Mouse (Mus musculus) heart, embryonic 13.5 days (tissue): ENCODE results near the gene Sost. TPM values are rescaled to one million over a fixed set of nuclear protein-coding genes. Genes with fewer than 3 reads are reported as not detected.

Experiments
- ATAC-seq: fragments of 200-750 bp; cut with Nextera tagmentation; 2 replicates; pipeline ENCODE4 v1.8.0; 2017; ENCODE audit warnings: moderate TSS enrichment; ENCODE audit not compliant: insufficient number of reproducible peaks, low FRiP score, low TSS enrichment; ENCODE audit errors: extremely low read depth
- H3K27ac ChIP-seq: fragments of 300-500 bp; sonication (generic); replicated peaks from 2 replicates; pipeline ENCODE4 v1.5.1; 2015; ENCODE audit warnings: moderate library complexity, mild to moderate bottlenecking, inconsistent platforms
- H3K27me3 ChIP-seq: fragments of 300-500 bp; sonication (generic); replicated peaks from 2 replicates; pipeline ENCODE4 v1.6.1; 2015; ENCODE audit warnings: mild to moderate bottlenecking, inconsistent platforms
- H3K36me3 ChIP-seq: fragments of 300-500 bp; sonication (generic); 2 replicates; pipeline ENCODE4 v1.6.1; 2015; ENCODE audit warnings: mild to moderate bottlenecking, inconsistent platforms
- H3K4me1 ChIP-seq: fragments of 300-500 bp; sonication (generic); 2 replicates; pipeline ENCODE4 v1.6.1; 2015; ENCODE audit warnings: inconsistent platforms
- H3K4me2 ChIP-seq: fragments of 300-500 bp; sonication (generic); 2 replicates; pipeline ENCODE4 v1.6.1; 2015; ENCODE audit warnings: inconsistent platforms, mild to moderate bottlenecking, moderate library complexity
- H3K4me3 ChIP-seq: fragments of 300-500 bp; sonication (generic); 2 replicates; pipeline ENCODE4 v1.5.1; 2015; ENCODE audit warnings: moderate library complexity, mild to moderate bottlenecking, inconsistent platforms
- H3K9ac ChIP-seq: fragments of 300-500 bp; sonication (generic); 2 replicates; pipeline ENCODE4 v1.6.1; 2015; ENCODE audit warnings: inconsistent platforms, mild to moderate bottlenecking, moderate library complexity
- H3K9me3 ChIP-seq: fragments of 300-500 bp; sonication (generic); 2 replicates; pipeline ENCODE4 v1.6.1; 2016; ENCODE audit warnings: inconsistent platforms
- WGBS: fragments of 180-500 bp; shearing (Covaris S2); methylation state at CpG from one replicate; pipeline ENCODE4 v1.1.7; 2015; ENCODE audit warnings: mixed read lengths; 5-methylcytosine and 5-hydroxymethylcytosine counted together
- polyA plus RNA-seq: library from polyadenylated mRNA; unstranded; fragments of >200 nt; fragmentation: Nextera tagmentation; extraction: Ambion mirVana; gene quantifications from 2 replicates; pipeline ENCODE4 v1.2.1, GENCODE M21; 2015

Gene Sost
- 0.87 and 1.8 TPM in 2 replicates for polyA plus RNA-seq

DNA sequence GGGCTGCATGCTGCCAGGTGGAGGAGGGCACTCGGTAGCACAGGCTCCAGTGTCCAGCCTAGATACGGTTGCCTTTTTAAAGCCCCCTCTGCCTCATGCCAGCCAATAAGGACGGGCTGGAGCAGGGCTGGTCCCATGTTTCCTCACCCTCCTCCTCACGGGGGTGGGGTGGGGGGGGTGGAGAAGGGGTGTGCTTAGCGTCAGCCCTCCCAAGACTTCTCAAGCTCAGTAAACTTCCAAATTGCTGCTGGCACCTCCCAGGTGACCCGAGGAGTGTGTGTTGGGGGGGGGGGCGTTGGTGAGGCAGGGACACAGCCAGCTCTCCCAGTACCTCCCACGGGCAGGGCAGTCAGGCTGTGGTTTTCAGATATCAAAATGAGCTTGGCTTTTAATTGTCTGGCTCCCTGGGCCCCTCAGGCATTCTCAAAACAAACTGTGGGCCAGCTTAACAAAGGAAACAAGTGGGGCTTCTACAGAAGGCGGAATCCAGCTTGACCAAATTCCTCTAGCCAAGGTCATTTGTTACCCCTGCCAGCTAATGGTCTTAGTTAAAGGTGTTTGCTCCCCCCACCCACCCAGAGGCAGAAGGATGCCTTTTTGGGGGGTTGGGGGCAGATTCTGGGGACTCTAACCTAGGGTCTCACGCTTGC, at the start of gene Sost:
Gene Sost (minus strand): TSS at position 51 of the 650 bp plus-strand sequence.
- 24% methylated on average over 10 of the region's 10 CpGs for WGBS
- H3K4me3 ChIP-seq, result peak within 1 kb of the TSS; percentile 62
- H3K9me3 ChIP-seq, result no peaks in the 10 kb centered on the region
- H3K4me2 ChIP-seq, result peak within 1 kb of the TSS; percentile 90
- H3K4me1 ChIP-seq, result peaks cover 61% of the 10 kb centered on the region
- H3K27me3 ChIP-seq, result peaks cover 64% of the 10 kb centered on the region
- peaks cover 4% of the 10 kb centered on the region for H3K36me3 ChIP-seq
- H3K9ac ChIP-seq, result peak within 1 kb of the TSS; percentile 56; the same call in 1 of the 2 replicates
- no peak for ATAC-seq
- H3K27ac ChIP-seq, result peak within 1 kb of the TSS; percentile 65

DNA sequence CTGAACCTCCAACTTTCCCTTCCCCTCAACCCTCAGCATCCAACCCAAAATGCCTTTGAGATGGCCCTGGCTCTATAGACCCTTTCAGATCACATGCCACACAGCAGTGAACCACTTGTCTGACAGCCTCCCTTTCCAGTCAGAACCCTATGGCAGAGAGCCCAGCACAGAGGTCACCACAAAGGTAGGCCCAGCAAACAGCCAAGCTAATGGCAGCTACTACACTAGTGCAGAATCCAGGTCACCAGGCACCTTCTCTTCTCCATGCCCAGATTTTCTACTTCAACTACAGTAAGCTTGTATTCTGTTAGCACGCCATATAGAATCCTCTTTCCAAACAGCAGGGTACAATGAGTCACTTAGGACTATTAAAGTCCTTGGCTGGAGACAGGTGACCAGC, 49.3 kb upstream of the Sost start:
- no peak overlapping the region for H3K4me2 ChIP-seq
- no peaks in the 10 kb centered on the region for H3K9me3 ChIP-seq
- no peak overlapping the region for H3K4me3 ChIP-seq
- no peaks in the 10 kb centered on the region for H3K27me3 ChIP-seq
- H3K9ac ChIP-seq, result no peak overlapping the region
- peak overlapping the region; percentile 40 for H3K27ac ChIP-seq
- 74% methylated on average over 1 of the region's 1 CpGs for WGBS
- H3K36me3 ChIP-seq, result peaks cover 14% of the 10 kb centered on the region; the same call in 1 of the 2 replicates
- peaks cover 9% of the 10 kb centered on the region for H3K4me1 ChIP-seq
- ATAC-seq, result no peak

DNA sequence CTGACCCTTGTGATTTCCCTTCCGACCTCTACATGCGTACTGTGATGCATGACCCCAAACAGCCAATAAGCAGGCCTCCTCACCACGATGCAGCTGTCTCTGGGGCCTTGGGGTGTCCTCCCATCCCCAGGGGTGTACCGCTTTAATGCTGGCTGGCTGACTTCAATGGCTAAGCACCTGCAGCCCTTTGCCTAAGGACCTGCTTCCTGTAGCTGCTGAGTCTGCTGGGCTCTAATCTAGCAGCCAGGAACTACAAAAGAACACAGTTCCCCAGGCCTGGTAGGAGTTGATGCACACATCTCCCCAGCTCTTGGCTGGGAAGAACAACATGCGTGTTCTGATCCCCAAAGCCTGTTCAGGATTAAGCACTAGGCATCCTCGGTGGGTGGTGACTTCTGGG, 48.7 kb upstream of the Sost start:
- Histone ChIP-seq H3K27me3 (no peaks in the 10 kb centered on the region), H3K36me3 (peaks cover 14% of the 10 kb centered on the region; the same call in 1 of the 2 replicates), H3K9me3 (no peaks in the 10 kb centered on the region), H3K9ac (no peak overlapping the region), H3K4me2 (no peak overlapping the region), H3K27ac (no peak overlapping the region), H3K4me3 (no peak overlapping the region), H3K4me1 (peaks cover 9% of the 10 kb centered on the region)
- ATAC-seq, result no peak
- WGBS, result 62% methylated on average over 6 of the region's 6 CpGs

DNA sequence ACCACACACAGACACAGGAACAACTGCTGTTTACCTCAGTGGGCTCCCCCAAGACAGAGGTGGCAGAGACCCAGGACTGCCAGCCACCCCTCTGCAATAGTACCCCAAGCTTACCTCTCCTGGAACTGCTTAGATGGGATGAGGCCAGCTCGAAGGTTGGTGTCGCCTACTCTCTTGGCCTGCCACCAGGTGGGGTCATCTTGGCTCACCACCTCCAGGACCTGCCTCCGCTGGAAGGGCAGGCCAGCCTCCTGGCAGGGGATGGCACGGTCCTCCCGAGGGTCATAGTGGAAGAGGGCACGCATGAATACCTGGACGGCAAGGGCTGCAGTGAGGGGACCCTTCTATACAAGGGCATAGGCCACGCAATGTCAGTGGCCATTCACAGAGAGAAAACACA, 46.4 kb upstream of the Sost start:
- WGBS, result 77% methylated on average over 8 of the region's 8 CpGs

DNA sequence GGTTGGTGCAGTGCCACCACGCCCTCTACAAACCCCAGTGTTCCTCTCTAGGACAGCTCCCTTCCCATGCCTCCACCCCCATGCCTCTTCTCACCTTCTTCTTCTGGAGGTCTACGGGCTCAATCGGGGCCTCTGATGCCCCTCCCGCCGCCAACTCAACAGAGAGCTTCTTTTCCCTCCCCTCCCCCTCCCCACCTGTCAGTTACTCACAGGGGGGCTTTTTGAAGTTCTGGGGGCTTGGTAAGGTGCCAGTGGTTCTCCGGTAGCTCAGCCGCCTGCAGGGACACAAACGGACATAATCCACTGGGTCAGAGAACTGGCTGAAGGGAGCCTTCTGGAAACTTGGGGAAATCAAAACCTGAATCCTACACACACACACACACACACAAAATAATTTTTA, 44.7 kb upstream of the Sost start:
- no peak overlapping the region for H3K4me3 ChIP-seq
- H3K27ac ChIP-seq, result no peak overlapping the region
- H3K4me1 ChIP-seq, result peaks cover 11% of the 10 kb centered on the region
- H3K9ac ChIP-seq, result no peak overlapping the region
- no peaks in the 10 kb centered on the region for H3K9me3 ChIP-seq
- ATAC-seq, result no peak
- H3K4me2 ChIP-seq, result no peak overlapping the region
- 78% methylated on average over 8 of the region's 8 CpGs for WGBS
- peaks cover 12% of the 10 kb centered on the region; the same call in 1 of the 2 replicates for H3K36me3 ChIP-seq
- H3K27me3 ChIP-seq, result 0 out of 2 replicates have a peak, but pooled peaks cover 3% of the 10 kb centered on the region

More for the DNA sequence above, 46.4 kb upstream of the Sost start:
- Histone ChIP-seq H3K9ac (no peak overlapping the region), H3K36me3 (peaks cover 14% of the 10 kb centered on the region; the same call in 1 of the 2 replicates), H3K4me1 (peaks cover 14% of the 10 kb centered on the region), H3K27ac (no peak overlapping the region), H3K9me3 (no peaks in the 10 kb centered on the region), H3K4me3 (no peak overlapping the region), H3K4me2 (no peak overlapping the region), H3K27me3 (no peaks in the 10 kb centered on the region)
- ATAC-seq, result no peak

DNA sequence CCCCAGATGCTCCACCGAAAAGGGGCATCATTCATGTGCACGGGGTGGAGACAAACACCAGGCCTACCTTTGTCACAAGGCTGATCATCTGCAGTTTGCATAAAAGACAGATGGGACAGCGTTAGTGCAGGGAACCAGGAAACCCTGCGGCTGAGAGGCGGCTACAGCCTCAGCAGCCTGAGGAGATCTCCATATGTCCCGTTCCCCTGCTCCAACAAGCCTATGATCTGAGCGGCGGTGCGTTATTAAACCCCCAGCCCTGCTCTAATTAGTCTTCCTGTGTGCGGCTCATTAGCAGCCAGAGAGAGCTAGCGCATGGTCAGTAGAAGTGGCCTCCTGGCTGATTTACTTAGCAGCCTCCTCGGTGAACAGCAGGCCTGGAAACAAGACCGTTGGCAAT, 43.3 kb upstream of the Sost start:
- H3K9me3 ChIP-seq, result no peaks in the 10 kb centered on the region
- H3K27ac ChIP-seq, result no peak overlapping the region
- no peak overlapping the region for H3K4me3 ChIP-seq
- H3K27me3 ChIP-seq, result 0 out of 2 replicates have a peak, but pooled peaks cover 3% of the 10 kb centered on the region
- no peak for ATAC-seq
- no peak overlapping the region for H3K4me2 ChIP-seq
- H3K9ac ChIP-seq, result no peak overlapping the region
- peaks cover 12% of the 10 kb centered on the region; the same call in 1 of the 2 replicates for H3K36me3 ChIP-seq
- H3K4me1 ChIP-seq, result 0 out of 2 replicates have a peak, but pooled peaks cover 4% of the 10 kb centered on the region
- 76% methylated on average over 13 of the region's 13 CpGs for WGBS

DNA sequence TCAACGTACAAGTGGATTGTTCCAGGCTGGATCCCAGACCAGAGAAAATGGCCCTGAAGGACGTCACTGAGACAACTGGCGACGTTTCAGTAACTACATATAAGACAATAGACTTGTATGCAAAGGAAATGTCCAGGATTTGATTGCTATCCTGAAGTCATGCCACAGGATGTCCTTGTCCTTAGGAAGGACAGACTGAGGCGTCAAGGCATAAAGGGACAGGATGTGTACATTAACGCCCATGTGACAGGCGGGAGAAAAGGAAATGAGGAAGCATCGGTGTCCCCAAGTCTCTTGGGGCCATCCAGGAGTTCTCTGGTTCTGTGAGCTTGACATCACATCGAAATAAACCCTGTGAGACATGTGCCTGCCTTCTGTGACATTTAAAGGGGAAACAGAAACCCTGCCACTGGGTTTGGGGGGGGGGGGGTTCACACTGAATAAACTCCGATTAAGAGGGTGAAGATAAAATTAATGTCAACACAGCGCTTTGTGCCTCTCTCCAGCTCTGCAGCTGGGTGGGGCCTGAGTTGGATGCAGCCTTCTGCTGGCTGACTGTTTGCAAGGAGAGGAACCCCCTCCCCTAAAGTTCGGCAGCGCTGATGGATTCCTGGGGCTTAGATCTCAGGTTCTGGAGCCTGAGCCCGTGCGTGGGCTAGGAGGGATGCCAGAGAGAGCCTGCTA, 42.3 kb upstream of the Sost start:
- peak; percentile 48; the same call in 1 of the 2 replicates for ATAC-seq
- Histone ChIP-seq H3K9ac (no peak overlapping the region), H3K4me1 (0 out of 2 replicates have a peak, but pooled peaks cover 4% of the 10 kb centered on the region), H3K27me3 (0 out of 2 replicates have a peak, but pooled peaks cover 3% of the 10 kb centered on the region), H3K36me3 (peaks cover 18% of the 10 kb centered on the region; the same call in 1 of the 2 replicates), H3K4me3 (no peak overlapping the region), H3K9me3 (no peaks in the 10 kb centered on the region), H3K27ac (no peak overlapping the region), H3K4me2 (no peak overlapping the region)
- WGBS, result 58% methylated on average over 15 of the region's 15 CpGs

DNA sequence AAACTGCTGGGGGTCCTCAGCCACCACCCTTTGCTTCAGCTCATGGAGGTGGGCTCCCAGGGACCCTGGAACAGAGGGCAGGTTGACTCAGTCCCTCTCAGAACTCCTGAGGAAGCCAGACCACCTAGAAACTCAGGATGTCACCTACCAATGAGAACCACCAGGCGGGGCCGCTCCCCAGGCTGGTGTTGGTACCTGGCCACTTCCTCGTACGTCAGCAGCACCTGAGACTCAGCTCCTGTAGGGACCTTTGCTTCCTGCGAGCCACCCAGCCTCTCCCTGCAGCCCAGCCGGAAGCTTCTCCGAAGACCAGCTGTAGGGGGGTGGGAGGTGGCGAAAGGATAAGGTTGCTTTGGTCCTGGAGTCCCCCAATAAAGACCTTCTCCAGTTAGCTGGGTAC, 41.6 kb upstream of the Sost start:
- Histone ChIP-seq H3K4me3 (no peak overlapping the region), H3K9ac (no peak overlapping the region), H3K27me3 (0 out of 2 replicates have a peak, but pooled peaks cover 3% of the 10 kb centered on the region), H3K27ac (no peak overlapping the region), H3K4me2 (no peak overlapping the region), H3K36me3 (peaks cover 18% of the 10 kb centered on the region; the same call in 1 of the 2 replicates), H3K9me3 (no peaks in the 10 kb centered on the region), H3K4me1 (0 out of 2 replicates have a peak, but pooled peaks cover 4% of the 10 kb centered on the region)
- WGBS, result 83% methylated on average over 8 of the region's 8 CpGs
- ATAC-seq, result no peak

DNA sequence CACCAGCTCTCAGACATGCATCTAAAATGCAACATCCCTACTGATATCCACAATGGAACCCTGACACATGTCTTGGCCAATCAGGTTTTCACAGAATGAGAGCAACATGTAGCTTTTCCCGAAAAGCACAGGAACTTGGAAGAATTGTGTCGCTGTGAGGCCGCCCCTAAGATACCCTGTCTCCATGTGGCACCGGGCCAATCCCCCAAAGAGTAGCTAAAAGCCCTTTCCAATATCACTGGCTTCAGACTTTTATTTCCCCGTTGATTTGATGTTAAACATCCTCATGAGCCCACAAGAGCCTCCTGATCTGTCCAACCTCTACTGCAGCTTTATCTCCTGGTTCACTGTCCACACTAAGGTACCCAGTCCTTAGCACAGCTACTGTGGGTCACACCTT, 39.9 kb upstream of the Sost start:
- H3K4me1 ChIP-seq, result 0 out of 2 replicates have a peak, but pooled peaks cover 4% of the 10 kb centered on the region
- no peak overlapping the region for H3K9ac ChIP-seq
- 0 out of 2 replicates have a peak, but pooled peaks cover 3% of the 10 kb centered on the region for H3K27me3 ChIP-seq
- no peak overlapping the region for H3K4me3 ChIP-seq
- ATAC-seq, result no peak
- H3K36me3 ChIP-seq, result peaks cover 12% of the 10 kb centered on the region; the same call in 1 of the 2 replicates
- no peaks in the 10 kb centered on the region for H3K9me3 ChIP-seq
- no peak overlapping the region for H3K4me2 ChIP-seq
- 82% methylated on average over 5 of the region's 5 CpGs for WGBS
- H3K27ac ChIP-seq, result no peak overlapping the region

DNA sequence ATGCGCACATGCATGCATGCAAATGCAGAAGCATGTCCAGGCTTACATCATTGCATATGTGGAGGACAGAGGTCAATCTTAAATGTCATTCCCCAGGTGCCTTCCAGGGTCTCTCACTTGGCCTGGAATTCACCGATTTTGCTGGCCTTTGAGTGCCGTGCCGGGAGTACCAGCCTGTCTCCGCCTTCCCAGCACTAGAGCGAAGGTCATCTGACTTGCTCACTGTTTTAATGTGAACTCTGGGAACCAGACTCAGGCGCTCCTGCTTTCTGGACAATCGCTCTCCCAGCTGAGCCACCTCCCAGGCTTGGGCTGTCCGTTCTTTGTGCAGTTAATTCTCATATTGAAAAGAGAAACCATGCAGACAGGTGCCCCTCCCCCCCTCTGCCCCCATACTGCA, 39.5 kb upstream of the Sost start:
- 0 out of 2 replicates have a peak, but pooled peaks cover 3% of the 10 kb centered on the region for H3K27me3 ChIP-seq
- H3K9me3 ChIP-seq, result no peaks in the 10 kb centered on the region
- H3K4me3 ChIP-seq, result no peak overlapping the region
- H3K27ac ChIP-seq, result no peak overlapping the region
- ATAC-seq, result no peak
- 0 out of 2 replicates have a peak, but pooled peaks cover 4% of the 10 kb centered on the region for H3K4me1 ChIP-seq
- H3K4me2 ChIP-seq, result no peak overlapping the region
- WGBS, result 70% methylated on average over 9 of the region's 9 CpGs
- H3K36me3 ChIP-seq, result peaks cover 8% of the 10 kb centered on the region; the same call in 1 of the 2 replicates
- H3K9ac ChIP-seq, result no peak overlapping the region

DNA sequence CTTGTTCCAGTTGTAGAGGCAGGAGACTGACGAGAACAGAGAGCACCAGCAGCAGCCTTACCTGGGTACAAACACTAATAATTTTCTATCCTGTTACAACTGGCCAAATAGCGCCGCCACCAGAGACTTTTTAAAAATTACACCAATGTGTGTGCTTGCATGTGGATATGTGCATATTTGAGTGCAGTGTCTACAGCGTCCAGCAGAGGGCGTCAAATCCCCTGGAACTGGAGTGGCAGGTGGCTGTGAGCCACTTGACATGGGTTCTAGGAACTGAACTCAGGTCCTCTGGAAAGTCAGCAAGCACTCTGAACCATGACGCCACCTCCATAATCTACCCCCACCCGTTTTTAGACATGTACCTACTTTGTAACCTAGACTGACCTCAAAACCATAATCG, 37.4 kb upstream of the Sost start:
- 85% methylated on average over 8 of the region's 8 CpGs for WGBS
- no peak overlapping the region for H3K9ac ChIP-seq

More for the DNA sequence above, 37.4 kb upstream of the Sost start:
- Histone ChIP-seq H3K27me3 (0 out of 2 replicates have a peak, but pooled peaks cover 3% of the 10 kb centered on the region), H3K27ac (no peak overlapping the region), H3K4me3 (no peak overlapping the region), H3K9me3 (no peaks in the 10 kb centered on the region), H3K4me2 (no peak overlapping the region), H3K4me1 (peaks cover 6% of the 10 kb centered on the region), H3K36me3 (peaks cover 8% of the 10 kb centered on the region; the same call in 1 of the 2 replicates)
- no peak for ATAC-seq
